Mouse (Mus musculus) T-cell, adult 66 days (primary cell): ENCODE data around the gene Olfr1025-ps1. TPM values are rescaled to one million over a fixed set of nuclear protein-coding genes. Genes with fewer than 3 reads are reported as not detected.

Experiments
- total RNA-seq, 2 experiments: library from RNA; stranded (reverse); gene quantifications; 3 replicates in 1 of 2; 4 replicates in 1 of 2; pipeline ENCODE4 v1.2.4; 2023

Olfr1025-ps1 gene
- total RNA-seq: not detected

GRCm38 (mm10) chr2:85914893-85915292 is at the start of gene Olfr1025-ps1:
Gene Olfr1025-ps1, plus strand, starts transcription at chr2:85915193.

GRCm38 (mm10) chr2:85868294-85868693 is 46.7 kb upstream of the Olfr1025-ps1 start, which contains the start of gene Olfr1022:
Gene Olfr1022, plus strand, starts transcription at chr2:85868594.

GRCm38 (mm10) chr2:85885340-85885739 is 29.7 kb upstream of the Olfr1025-ps1 start, which contains the start of gene Olfr1023:
Gene Olfr1023, plus strand, starts transcription at chr2:85885640.

GRCm38 (mm10) chr2:85904952-85905351 is 10.0 kb upstream of the Olfr1025-ps1 start, which contains the start of gene Olfr1024:
Gene Olfr1024, minus strand, starts transcription at chr2:85905052.

GRCm38 (mm10) chr2:85921258-85921657 is 6.3 kb downstream of the Olfr1025-ps1 start, which contains the start of gene Olfr1026:
Gene Olfr1026, plus strand, starts transcription at chr2:85921558.

GRCm38 (mm10) chr2:85950137-85950536 is 35.1 kb downstream of the Olfr1025-ps1 start, which contains the start of gene Olfr1028:
Gene Olfr1028, plus strand, starts transcription at chr2:85950437.

Other genes with a start within 250 kb of the Olfr1025-ps1 start
- gene Olfr1006, start 236.4 kb upstream of the Olfr1025-ps1 start, total RNA-seq: not detected
- gene Olfr1008, start 225.8 kb upstream of the Olfr1025-ps1 start, total RNA-seq: not detected
- gene Olfr1009, start 199.8 kb upstream of the Olfr1025-ps1 start, total RNA-seq: not detected
- gene Olfr1012, start 152.4 kb upstream of the Olfr1025-ps1 start, total RNA-seq: not detected
- not detected for gene Olfr1013, start 148.1 kb upstream of the Olfr1025-ps1 start, total RNA-seq
- gene Olfr1014, start 142.5 kb upstream of the Olfr1025-ps1 start, total RNA-seq: not detected
- not detected for gene Olfr1015, start 133.2 kb upstream of the Olfr1025-ps1 start, total RNA-seq
- gene Olfr1016, start 112.6 kb upstream of the Olfr1025-ps1 start, total RNA-seq: not detected
- gene Olfr1018, start 96.7 kb upstream of the Olfr1025-ps1 start, total RNA-seq: not detected
- gene Olfr1019, start 69.7 kb upstream of the Olfr1025-ps1 start, total RNA-seq: not detected
- gene Olfr1020, start 68.2 kb upstream of the Olfr1025-ps1 start, total RNA-seq: not detected
- gene Olfr1022, start 46.6 kb upstream of the Olfr1025-ps1 start, total RNA-seq: not detected
- not detected for gene Olfr1023, start 29.6 kb upstream of the Olfr1025-ps1 start, total RNA-seq
- gene Olfr1024, start 10.1 kb upstream of the Olfr1025-ps1 start, total RNA-seq: not detected
- gene Olfr1026, start 6.4 kb downstream of the Olfr1025-ps1 start, total RNA-seq: not detected
- not detected for gene Olfr1028, start 35.2 kb downstream of the Olfr1025-ps1 start, total RNA-seq
- gene Olfr1029, start 58.7 kb downstream of the Olfr1025-ps1 start, total RNA-seq: not detected
- gene Olfr1030, start 64.1 kb downstream of the Olfr1025-ps1 start, total RNA-seq: not detected
- gene Olfr1031, start 75.1 kb downstream of the Olfr1025-ps1 start, total RNA-seq: not detected
- gene Olfr1032, start 90.3 kb downstream of the Olfr1025-ps1 start, total RNA-seq: not detected
- gene Olfr1033, start 105.4 kb downstream of the Olfr1025-ps1 start, total RNA-seq: not detected
- gene Olfr1034, start 130.7 kb downstream of the Olfr1025-ps1 start, total RNA-seq: not detected
- not detected for gene Olfr1036, start 158.8 kb downstream of the Olfr1025-ps1 start, total RNA-seq
- not detected for gene Olfr1037, start 172.2 kb downstream of the Olfr1025-ps1 start, total RNA-seq
- not detected for gene Olfr1039, start 220.7 kb downstream of the Olfr1025-ps1 start, total RNA-seq
- gene Olfr1040, start 231.5 kb downstream of the Olfr1025-ps1 start, total RNA-seq: not detected
- gene Olfr1042, start 246.6 kb downstream of the Olfr1025-ps1 start, total RNA-seq: not detected